ENCODE assay signal across 9 mouse cellular contexts in genomic region chr7:145198223-145198714, GRCm38 (mm10). TPM values are rescaled to one million over a fixed set of nuclear protein-coding genes. Genes with fewer than 3 reads are reported as not detected.
A peak's percentile ranks its signal among the peaks of the same experiment; 100 is the strongest.
DNase-seq lines count a peak whose midpoint lies in the region; TF ChIP-seq lines count a peak whose summit lies in the region.
"Had no signal": no experiment of that assay in that cellular context is flagged by ENCODE, and none has a peak within 500 bp of the region (broad histone marks: within the 10 kb centered on the region; RNA-seq: fewer than 3 reads in every experiment).

No protein-coding gene starts in this region.

- H3K4me1 ChIP-seq in olfactory bulb, adult 2 months (ENCODE audit: control insufficient read depth, insufficient read depth, low read length), result peaks cover 36% of the 10 kb centered on the region

- no peak overlapping the region for H3K4me3 ChIP-seq in olfactory bulb, adult 2 months (ENCODE audit: insufficient read depth, low read depth, low read length)
- H3K4me3 ChIP-seq: neural tube, embryonic 12.5 days had no signal

- DNase-seq in cerebellum, postnatal 25 days, result peak; percentile 28 to 30
- no peak for DNase-seq in cerebellum, adult 11-12 months
- peak; percentile 62 to 64 for DNase-seq in right cerebral cortex, adult 2 months (ENCODE audit: low spot score in 2 of 2)
- no peak for DNase-seq in right cerebral cortex, postnatal 14 days
- DNase-seq in heart, postnatal 4 days, result peak; percentile 62
- no peak for DNase-seq in retina, embryonic 14.5 days (ENCODE audit: low spot score)
- no peak for DNase-seq in spleen, adult 18-20 months

- WGBS in olfactory bulb, adult 2 months, result 17% methylated on average over 4 of the region's 4 CpGs

- TF ChIP-seq POLR2A in olfactory bulb, adult 2 months (IDR thresholded peaks at IDR 0.05; ENCODE audit: insufficient read depth, low read depth, low read length), result no peak

- peak overlapping the region; percentile 87 for H3K27ac ChIP-seq in olfactory bulb, adult 2 months (ENCODE audit: insufficient read depth, low read depth, low read length)
- H3K27ac ChIP-seq: neural tube, embryonic 12.5 days had no signal

- TF ChIP-seq CTCF in olfactory bulb, adult 2 months (IDR thresholded peaks at IDR 0.05; ENCODE audit: insufficient read depth, low read depth, low read length), result no peak

RNA-seq across cellular contexts. Expression of gene 1810010D01Rik, which starts 9.7 kb away (rescaled TPM):
- total RNA-seq in heart, postnatal 4 days (2021), result under 1 TPM in 1 of 2 experiments, not detected in 1; 0.31 TPM
- polyA plus RNA-seq in olfactory bulb, adult 2 months (2012; ENCODE audit: insufficient read depth, insufficient read length, low replicate concordance, missing spikeins), result not detected in 2 replicates

Comparison
In these comparisons a context has a peak if more than half of its experiments do, and no peak if none do; other contexts are left out.
1. DNase-seq: peak in cerebellum, postnatal 25 days (2 of 2), right cerebral cortex, adult 2 months (2 of 2) and heart, postnatal 4 days (single experiment); none in cerebellum, adult 11-12 months (single experiment), right cerebral cortex, postnatal 14 days (single experiment), retina, embryonic 14.5 days (single experiment) and spleen, adult 18-20 months (0 of 2).